Mouse (Mus musculus): ENCODE data around the gene Akap12. TPM values are rescaled to one million over a fixed set of nuclear protein-coding genes. Genes with fewer than 3 reads are reported as not detected.

Gene Akap12
- polyA plus RNA-seq, 1 experiment: 149 TPM

DNA sequence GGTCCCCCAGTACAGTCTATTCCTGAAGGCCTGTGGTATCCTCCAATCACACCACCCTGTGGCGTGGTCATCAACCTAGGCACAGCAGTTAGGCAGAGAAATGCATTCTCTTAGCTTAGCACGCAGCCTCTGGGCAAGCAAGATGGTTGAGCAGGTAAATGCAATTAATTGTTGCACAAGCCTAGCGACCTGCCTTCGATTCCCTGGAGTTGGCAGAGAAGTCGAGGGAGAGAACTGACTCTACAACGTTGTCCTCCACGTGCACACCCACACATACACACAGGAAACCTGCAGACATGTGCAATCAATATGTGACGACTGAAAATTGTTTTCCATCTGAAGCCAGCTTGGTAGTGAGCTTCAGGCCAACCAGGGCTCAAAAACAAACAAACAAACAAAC, 57.7 kb downstream of the Akap12 start:
- Histone ChIP-seq H3K4me1 (ENCODE audit: control insufficient read depth, insufficient read depth, low read length) (peaks cover 6% of the 10 kb centered on the region), H3K27ac (ENCODE audit: insufficient read depth, low read length) (no peak overlapping the region), H3K4me3 (ENCODE audit: insufficient read depth, low read length) (no peak overlapping the region)
- TF ChIP-seq CTCF (IDR thresholded peaks at IDR 0.05; ENCODE audit: borderline replicate concordance, insufficient read depth, low read length) (no peak), POLR2A (IDR thresholded peaks at IDR 0.05; ENCODE audit: low read depth, low read length) (no peak)

DNA sequence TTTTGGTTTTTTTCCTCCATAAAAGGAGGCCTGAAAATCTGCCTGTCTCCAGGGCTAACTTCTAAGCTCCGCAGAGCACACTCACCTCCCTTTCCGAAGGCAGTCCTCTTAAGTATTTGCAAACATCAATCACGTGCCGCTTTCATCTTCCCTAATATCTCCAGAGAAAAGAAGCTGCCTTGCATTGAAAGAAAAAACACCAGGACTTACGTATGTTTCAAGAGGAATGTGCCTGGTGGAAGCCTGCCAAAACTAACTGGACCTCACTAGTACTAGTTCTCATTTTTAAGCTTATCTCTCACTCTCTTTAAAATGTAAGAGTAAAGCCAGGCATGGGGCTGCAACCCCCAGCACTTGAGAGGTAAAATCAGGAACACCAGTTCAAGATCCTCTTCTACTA, 59.4 kb downstream of the Akap12 start:
- Histone ChIP-seq H3K4me1 (ENCODE audit: control insufficient read depth, insufficient read depth, low read length) (peaks cover 12% of the 10 kb centered on the region), H3K4me3 (ENCODE audit: insufficient read depth, low read length) (no peak overlapping the region), H3K27ac (ENCODE audit: insufficient read depth, low read length) (peak overlapping the region; percentile 74)
- no peak for TF ChIP-seq CTCF (IDR thresholded peaks at IDR 0.05; ENCODE audit: borderline replicate concordance, insufficient read depth, low read length)
- no peak for TF ChIP-seq POLR2A (IDR thresholded peaks at IDR 0.05; ENCODE audit: low read depth, low read length)

DNA sequence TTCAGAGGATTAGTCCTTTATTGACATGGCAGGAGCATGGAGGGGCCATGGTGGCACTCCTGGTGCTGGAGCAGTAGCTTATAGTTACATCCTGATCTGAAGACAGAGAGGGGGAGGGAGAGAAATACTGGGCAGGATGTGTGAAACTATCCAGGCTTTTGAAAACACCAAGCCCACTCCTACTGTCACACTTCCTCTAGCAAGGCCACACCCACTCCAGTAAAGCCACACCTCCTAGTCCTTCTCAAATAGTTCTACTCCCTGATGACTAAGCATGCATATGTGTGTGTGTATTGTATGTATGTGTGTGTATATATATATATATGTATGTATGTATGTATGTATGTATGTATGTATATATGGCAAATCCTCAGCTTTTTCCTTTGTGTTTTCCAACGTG, 61.5 kb downstream of the Akap12 start:
- Histone ChIP-seq H3K27ac (ENCODE audit: insufficient read depth, low read length) (no peak overlapping the region), H3K4me3 (ENCODE audit: insufficient read depth, low read length) (no peak overlapping the region), H3K4me1 (ENCODE audit: control insufficient read depth, insufficient read depth, low read length) (peaks cover 12% of the 10 kb centered on the region)
- no peak for TF ChIP-seq POLR2A (IDR thresholded peaks at IDR 0.05; ENCODE audit: low read depth, low read length)
- no peak for TF ChIP-seq CTCF (IDR thresholded peaks at IDR 0.05; ENCODE audit: borderline replicate concordance, insufficient read depth, low read length)

DNA sequence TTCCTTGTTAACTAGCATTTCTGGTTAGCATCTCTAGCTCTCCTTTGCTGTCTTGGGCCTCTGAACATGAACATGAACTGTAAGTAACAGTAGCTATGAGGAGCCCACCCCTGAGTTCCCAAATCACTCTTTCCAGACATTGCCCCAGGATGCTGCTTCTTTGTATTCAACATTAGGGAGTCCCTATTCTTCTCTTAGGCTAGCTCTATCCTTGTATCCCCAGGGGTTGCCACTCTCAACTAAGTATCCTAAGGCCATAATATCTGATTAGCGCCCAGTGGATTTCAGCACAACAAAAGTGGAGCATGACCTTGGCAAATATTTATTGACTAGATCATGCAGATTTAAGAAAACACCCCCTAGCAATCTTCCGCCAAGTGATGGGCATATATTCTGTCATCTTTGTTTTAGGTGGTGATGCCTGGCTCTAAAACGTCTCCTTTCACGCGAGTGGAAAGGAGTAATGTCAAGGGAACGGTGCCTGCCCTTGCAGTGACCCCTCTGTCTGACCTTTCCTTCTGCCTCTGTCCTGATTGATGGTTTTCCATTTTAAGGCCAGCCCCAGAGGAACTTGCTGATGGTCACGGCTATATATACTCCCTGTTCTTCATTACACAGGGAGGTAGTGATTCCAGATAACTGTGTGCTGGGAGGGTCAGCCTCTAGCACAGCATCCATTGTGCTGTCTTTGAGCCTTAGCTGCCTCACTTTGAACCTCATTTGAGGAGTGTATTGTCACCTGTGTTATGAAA, 66.2 kb downstream of the Akap12 start:
- Histone ChIP-seq H3K4me1 (ENCODE audit: control insufficient read depth, insufficient read depth, low read length) (peaks cover 9% of the 10 kb centered on the region; the same call in 1 of the 2 replicates), H3K4me3 (ENCODE audit: insufficient read depth, low read length) (no peak overlapping the region), H3K27ac (ENCODE audit: insufficient read depth, low read length) (no peak overlapping the region)
- TF ChIP-seq POLR2A (IDR thresholded peaks at IDR 0.05; ENCODE audit: low read depth, low read length): no peak
- no peak for TF ChIP-seq CTCF (IDR thresholded peaks at IDR 0.05; ENCODE audit: borderline replicate concordance, insufficient read depth, low read length)

DNA sequence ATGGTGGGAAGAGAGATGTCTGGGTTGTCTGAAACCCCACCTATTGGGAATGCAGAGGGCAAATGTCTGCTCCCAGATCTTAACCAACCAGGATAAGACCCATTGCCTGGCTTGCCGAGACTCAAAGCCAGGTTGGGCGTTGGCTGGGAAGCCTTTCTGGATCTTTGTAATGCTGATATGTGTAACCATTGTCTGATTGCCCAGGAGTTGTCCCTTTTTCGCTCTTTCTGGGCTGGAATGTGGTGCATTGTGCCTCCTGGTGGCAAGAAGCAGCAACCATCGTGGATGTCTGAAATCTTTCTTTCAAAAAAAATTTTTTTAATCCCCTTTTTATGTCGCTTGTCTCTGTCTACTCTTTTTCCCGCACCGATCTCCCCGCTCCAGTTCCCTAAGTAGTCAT, 67.1 kb downstream of the Akap12 start:
- H3K4me1 ChIP-seq (ENCODE audit: control insufficient read depth, insufficient read depth, low read length): peaks cover 14% of the 10 kb centered on the region
- TF ChIP-seq CTCF (IDR thresholded peaks at IDR 0.05; ENCODE audit: borderline replicate concordance, insufficient read depth, low read length) (peak; percentile 72; the same call in 1 of the 2 replicates), POLR2A (IDR thresholded peaks at IDR 0.05; ENCODE audit: low read depth, low read length) (no peak)
- H3K4me3 ChIP-seq (ENCODE audit: insufficient read depth, low read length): no peak overlapping the region
- H3K27ac ChIP-seq (ENCODE audit: insufficient read depth, low read length): peak overlapping the region; percentile 59

DNA sequence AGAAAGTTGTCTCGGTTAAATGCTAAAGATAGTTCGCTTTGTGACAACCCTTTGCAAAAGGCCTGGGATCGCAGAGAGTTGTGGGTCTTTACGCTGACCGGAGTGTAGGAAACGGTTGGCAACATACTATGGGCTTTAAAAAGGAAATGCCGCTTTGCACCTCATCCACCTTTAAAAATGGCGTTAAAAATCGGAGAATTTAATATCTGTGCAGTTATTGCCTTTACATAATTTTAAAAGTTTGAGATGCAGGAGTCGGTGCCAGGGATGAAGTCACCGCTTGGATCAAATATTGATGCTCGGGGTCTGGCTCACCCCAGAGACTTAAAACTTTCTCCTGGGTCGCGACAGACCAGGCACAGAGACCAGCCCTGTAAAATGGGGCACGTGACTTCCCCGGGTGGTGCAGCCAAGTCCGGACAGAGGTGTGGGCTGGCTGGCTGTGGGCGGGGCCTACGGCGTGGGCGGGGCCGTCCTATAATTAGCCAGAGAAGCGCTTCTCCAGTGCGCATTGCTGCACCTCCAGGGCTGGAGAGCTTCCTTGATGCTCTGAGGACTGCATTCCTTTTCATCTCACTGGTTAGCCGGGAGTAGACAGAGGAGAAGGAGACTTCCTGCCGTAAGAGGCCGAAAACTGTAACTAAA, 68.0 kb downstream of the Akap12 start:
- H3K4me3 ChIP-seq (ENCODE audit: insufficient read depth, low read length): peak overlapping the region; percentile 72
- H3K27ac ChIP-seq (ENCODE audit: insufficient read depth, low read length): peak overlapping the region; percentile 59
- peaks cover 14% of the 10 kb centered on the region for H3K4me1 ChIP-seq (ENCODE audit: control insufficient read depth, insufficient read depth, low read length)
- TF ChIP-seq POLR2A (IDR thresholded peaks at IDR 0.05; ENCODE audit: low read depth, low read length): peak; percentile 95
- no peak for TF ChIP-seq CTCF (IDR thresholded peaks at IDR 0.05; ENCODE audit: borderline replicate concordance, insufficient read depth, low read length)

DNA sequence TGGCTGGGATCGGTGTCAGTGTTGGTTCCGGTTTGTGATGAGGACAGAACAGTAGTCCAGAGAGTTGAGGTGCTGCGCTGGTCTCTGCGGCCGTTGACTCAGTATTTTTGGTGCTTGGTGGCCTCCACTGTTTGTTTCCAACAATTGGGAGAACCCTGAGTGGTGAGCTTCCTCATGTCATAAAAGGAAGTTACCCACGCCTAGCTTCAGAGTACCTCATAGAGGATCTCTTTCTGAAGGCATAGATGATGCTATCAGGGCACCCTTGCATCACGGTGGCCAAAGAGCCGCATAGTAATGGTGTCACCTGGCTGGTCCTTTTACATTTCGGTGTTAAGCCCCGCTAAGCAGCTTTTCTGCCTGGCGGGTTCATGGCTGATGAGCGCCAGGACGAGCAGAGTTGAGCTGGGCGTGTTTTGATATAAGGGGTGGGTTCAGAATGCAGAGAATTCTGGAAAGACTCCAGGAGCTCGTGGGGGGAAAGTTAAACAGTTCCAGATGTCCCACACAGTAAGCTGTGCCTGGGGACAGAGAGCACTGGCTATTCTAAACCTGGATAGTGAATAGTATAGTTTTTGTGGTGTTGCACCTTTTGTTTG, 72.8 kb downstream of the Akap12 start:
- peak overlapping the region; percentile 84 for H3K27ac ChIP-seq (ENCODE audit: insufficient read depth, low read length)
- peak overlapping the region; percentile 17; the same call in 1 of the 2 replicates for H3K4me3 ChIP-seq (ENCODE audit: insufficient read depth, low read length)
- TF ChIP-seq CTCF (IDR thresholded peaks at IDR 0.05; ENCODE audit: borderline replicate concordance, insufficient read depth, low read length) (no peak), POLR2A (IDR thresholded peaks at IDR 0.05; ENCODE audit: low read depth, low read length) (peak; percentile 39)
- peaks cover 15% of the 10 kb centered on the region for H3K4me1 ChIP-seq (ENCODE audit: control insufficient read depth, insufficient read depth, low read length)

DNA sequence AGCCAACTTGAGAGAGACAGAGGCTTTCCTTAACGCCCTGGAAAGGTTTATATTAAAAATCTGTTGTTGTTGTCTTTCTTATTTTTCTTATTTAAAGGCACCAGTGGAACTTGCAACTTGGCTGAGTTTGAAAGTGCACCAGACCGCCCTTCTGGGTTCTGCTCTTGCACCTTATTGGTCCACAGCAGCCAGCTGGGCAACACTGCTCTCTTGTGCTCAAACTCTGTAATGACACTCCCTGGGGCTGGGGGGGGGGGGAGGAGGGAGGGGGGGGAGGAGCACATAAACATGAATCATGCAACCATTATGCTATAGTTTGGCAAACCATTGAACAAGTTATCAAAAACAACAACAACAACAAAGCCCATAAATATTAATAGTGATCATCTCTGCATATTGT, 75.2 kb downstream of the Akap12 start:
- Histone ChIP-seq H3K4me3 (ENCODE audit: insufficient read depth, low read length) (no peak overlapping the region), H3K4me1 (ENCODE audit: control insufficient read depth, insufficient read depth, low read length) (peaks cover 12% of the 10 kb centered on the region), H3K27ac (ENCODE audit: insufficient read depth, low read length) (no peak overlapping the region)
- TF ChIP-seq CTCF (IDR thresholded peaks at IDR 0.05; ENCODE audit: borderline replicate concordance, insufficient read depth, low read length) (peak; percentile 63; the same call in 1 of the 2 replicates), POLR2A (IDR thresholded peaks at IDR 0.05; ENCODE audit: low read depth, low read length) (no peak)

DNA sequence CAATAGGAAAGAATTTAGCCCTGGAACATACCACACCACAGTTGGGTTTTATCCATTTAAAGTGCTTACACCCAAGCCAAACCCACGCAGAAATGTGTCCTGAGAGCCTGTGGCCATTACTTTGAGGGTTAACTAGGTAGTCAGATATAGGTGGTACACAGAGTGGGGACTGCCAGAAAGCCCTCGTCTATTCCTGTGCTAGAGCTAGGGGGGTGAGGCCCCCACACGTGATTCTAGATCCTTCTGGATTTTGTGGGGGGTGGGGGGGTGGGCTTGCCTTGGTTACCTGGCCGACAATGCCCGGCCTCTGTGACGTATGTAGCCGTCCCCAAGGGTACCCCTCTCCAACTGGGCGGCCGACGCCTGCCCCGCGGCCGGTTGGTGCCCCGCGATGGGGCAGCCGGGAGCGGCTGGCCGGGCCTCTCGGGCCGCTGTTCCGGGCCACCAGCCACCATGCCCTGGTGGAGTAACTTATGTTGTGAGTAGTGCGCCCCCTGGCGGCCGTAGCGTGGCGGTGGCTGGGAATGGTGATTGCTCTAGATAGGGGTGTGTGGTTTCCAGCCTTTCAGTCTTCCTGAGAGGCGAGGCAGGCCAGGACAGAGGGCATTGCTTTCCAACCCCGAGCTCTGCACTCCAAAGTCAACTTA, 80.4 kb downstream of the Akap12 start:
- no peaks in the 10 kb centered on the region for H3K4me1 ChIP-seq (ENCODE audit: control insufficient read depth, insufficient read depth, low read length)
- H3K27ac ChIP-seq (ENCODE audit: insufficient read depth, low read length): peak overlapping the region; percentile 10; the same call in 1 of the 2 replicates
- TF ChIP-seq CTCF (IDR thresholded peaks at IDR 0.05; ENCODE audit: borderline replicate concordance, insufficient read depth, low read length): peak; percentile 83
- no peak for TF ChIP-seq POLR2A (IDR thresholded peaks at IDR 0.05; ENCODE audit: low read depth, low read length)
- no peak overlapping the region for H3K4me3 ChIP-seq (ENCODE audit: insufficient read depth, low read length)

Measured in embryonic fibroblast, embryonic 13.5 days (primary cell).